Mouse (Mus musculus): Measurements from ENCODE around the gene Tmem178b.

- no peak for TF ChIP-seq CHD2 (IDR thresholded peaks at IDR 0.05; ENCODE audit: low read depth, low read length)
- no peak for TF ChIP-seq MAFK (IDR thresholded peaks at IDR 0.05; ENCODE audit: insufficient read depth, low read depth, low read length)
- TF ChIP-seq ZNF384 (IDR thresholded peaks at IDR 0.05; ENCODE audit: low read depth, low read length), result no peak
- no peak for TF ChIP-seq HCFC1 (IDR thresholded peaks at IDR 0.05; ENCODE audit: borderline replicate concordance, insufficient read depth, low read length)
- no peak for TF ChIP-seq ZC3H11A (IDR thresholded peaks at IDR 0.05; ENCODE audit: borderline replicate concordance, low read depth, low read length)
Measured at GRCm38 (mm10) chr6:40068467-40068866, 195.4 kb downstream of the Tmem178b start.

Measured in ES-E14 (cell line).